Mouse (Mus musculus): ENCODE measurements around the gene Dnaja3. TPM values are rescaled to one million over a fixed set of nuclear protein-coding genes. Genes with fewer than 3 reads are reported as not detected.

The Dnaja3 gene
- total RNA-seq, 2 experiments from 2014 or later, result 78.6 to 83.5 TPM

GRCm38 (mm10) chr16:4640267-4641005 is 647 bp downstream of the Dnaja3 start:
- no peak for DNase-seq (ENCODE audit: low spot score in 2 of 2)

GRCm38 (mm10) chr16:4641119-4641838 is 1.5 kb downstream of the Dnaja3 start:
- no peak for DNase-seq (ENCODE audit: low spot score in 2 of 2)

- no peak for DNase-seq (ENCODE audit: low spot score in 2 of 2)
Measured at GRCm38 (mm10) chr16:4642190-4642589, 2.4 kb downstream of the Dnaja3 start.

GRCm38 (mm10) chr16:4642937-4643336 is 3.1 kb downstream of the Dnaja3 start:
- DNase-seq (ENCODE audit: low spot score in 2 of 2), result no peak

- DNase-seq (ENCODE audit: low spot score in 2 of 2), result peak in 1 of 2 experiments; percentile 63
Measured at GRCm38 (mm10) chr16:4643670-4644419, 4.1 kb downstream of the Dnaja3 start.

- DNase-seq (ENCODE audit: low spot score in 2 of 2), result no peak
Measured at GRCm38 (mm10) chr16:4645867-4646266, 6.1 kb downstream of the Dnaja3 start.

- DNase-seq (ENCODE audit: low spot score in 2 of 2), result no peak
Measured at GRCm38 (mm10) chr16:4646831-4647230, 7.0 kb downstream of the Dnaja3 start.

- DNase-seq (ENCODE audit: low spot score in 2 of 2), result no peak
Measured at GRCm38 (mm10) chr16:4647651-4648141, 7.9 kb downstream of the Dnaja3 start.

- no peak for DNase-seq (ENCODE audit: low spot score in 2 of 2)
Measured at GRCm38 (mm10) chr16:4648416-4649023, 8.7 kb downstream of the Dnaja3 start.

- DNase-seq (ENCODE audit: low spot score in 2 of 2), result no peak
Measured at GRCm38 (mm10) chr16:4649211-4649610, 9.4 kb downstream of the Dnaja3 start.

- DNase-seq (ENCODE audit: low spot score in 2 of 2), result no peak
Measured at GRCm38 (mm10) chr16:4649692-4650091, 9.9 kb downstream of the Dnaja3 start.

- DNase-seq (ENCODE audit: low spot score in 2 of 2), result no peak
Measured at GRCm38 (mm10) chr16:4650161-4650560, 10.4 kb downstream of the Dnaja3 start.

GRCm38 (mm10) chr16:4651081-4651480 is 11.3 kb downstream of the Dnaja3 start:
- no peak for DNase-seq (ENCODE audit: low spot score in 2 of 2)

- DNase-seq (ENCODE audit: low spot score in 2 of 2), result no peak
Measured at GRCm38 (mm10) chr16:4651624-4652023, 11.8 kb downstream of the Dnaja3 start.

GRCm38 (mm10) chr16:4652707-4653416 is 13.1 kb downstream of the Dnaja3 start:
- DNase-seq (ENCODE audit: low spot score in 2 of 2), result no peak

GRCm38 (mm10) chr16:4654706-4655105 is 14.9 kb downstream of the Dnaja3 start:
- no peak for DNase-seq (ENCODE audit: low spot score in 2 of 2)

GRCm38 (mm10) chr16:4655251-4655734 is 15.5 kb downstream of the Dnaja3 start:
- DNase-seq (ENCODE audit: low spot score in 2 of 2), result no peak

GRCm38 (mm10) chr16:4655764-4656570 is 16.2 kb downstream of the Dnaja3 start:
- no peak for DNase-seq (ENCODE audit: low spot score in 2 of 2)

GRCm38 (mm10) chr16:4656571-4657081 is 16.8 kb downstream of the Dnaja3 start:
- DNase-seq (ENCODE audit: low spot score in 2 of 2), result no peak
